Mouse (Mus musculus): ENCODE measurements at regions not wholly inside any gene's neighbourhood (a gene's known extent, or its start where the extent isn't known, plus 50 kb on each side); places are given as distances from the start of the nearest gene placed in this dataset.

DNA sequence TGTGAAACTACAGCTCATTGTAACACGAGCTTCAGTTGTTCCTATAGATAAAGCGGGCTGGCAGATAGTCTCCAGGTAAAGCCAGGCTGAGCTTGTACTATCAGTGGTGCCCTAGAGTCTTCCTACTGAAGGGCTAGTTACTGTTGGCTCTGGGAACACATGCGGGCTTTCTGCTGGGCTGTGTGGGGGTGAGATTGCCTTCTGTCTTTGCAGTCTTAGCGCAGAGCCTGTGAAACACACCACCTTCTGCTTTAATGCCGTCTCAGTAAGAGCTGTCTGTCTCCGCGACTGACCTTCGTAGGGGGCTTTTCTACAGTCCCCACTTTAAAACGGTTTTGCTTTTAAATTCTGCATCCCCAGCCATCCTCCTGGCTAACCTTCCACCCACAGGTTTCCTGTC lies 76.7 kb downstream of the Trim29 start:
- no peak for DNase-seq (ENCODE audit: low spot score in 2 of 2)

DNA sequence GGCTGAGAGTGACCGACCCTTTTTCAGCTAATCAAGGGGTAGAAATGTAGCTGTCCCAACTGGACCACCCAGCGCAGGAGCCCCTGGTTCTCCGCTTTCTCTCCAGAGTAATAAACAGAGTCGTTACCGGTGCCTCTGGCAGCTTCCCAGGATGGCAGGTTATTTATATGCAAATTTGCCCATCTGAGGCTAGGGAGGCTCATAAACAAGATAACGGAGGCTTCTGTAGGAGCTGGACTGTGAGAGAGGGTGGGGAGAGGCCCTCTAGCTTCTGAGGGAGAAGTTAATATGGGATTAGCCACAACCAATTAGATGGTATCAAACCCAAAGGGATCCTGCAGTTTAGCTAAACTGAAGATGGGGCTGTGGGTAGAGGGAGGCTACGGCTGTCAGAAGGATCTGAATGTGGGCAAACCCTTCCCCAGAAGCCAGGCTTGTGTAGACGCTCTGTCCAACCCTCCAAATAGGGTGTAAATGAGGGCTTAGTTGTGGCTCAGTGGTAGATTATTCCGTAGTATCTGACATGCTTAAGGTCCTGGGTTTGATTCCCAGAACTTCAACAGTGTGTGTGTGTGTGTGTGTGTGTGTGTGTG lies 78.9 kb downstream of the Trim29 start:
- DNase-seq (ENCODE audit: low spot score in 2 of 2) = no peak

DNA sequence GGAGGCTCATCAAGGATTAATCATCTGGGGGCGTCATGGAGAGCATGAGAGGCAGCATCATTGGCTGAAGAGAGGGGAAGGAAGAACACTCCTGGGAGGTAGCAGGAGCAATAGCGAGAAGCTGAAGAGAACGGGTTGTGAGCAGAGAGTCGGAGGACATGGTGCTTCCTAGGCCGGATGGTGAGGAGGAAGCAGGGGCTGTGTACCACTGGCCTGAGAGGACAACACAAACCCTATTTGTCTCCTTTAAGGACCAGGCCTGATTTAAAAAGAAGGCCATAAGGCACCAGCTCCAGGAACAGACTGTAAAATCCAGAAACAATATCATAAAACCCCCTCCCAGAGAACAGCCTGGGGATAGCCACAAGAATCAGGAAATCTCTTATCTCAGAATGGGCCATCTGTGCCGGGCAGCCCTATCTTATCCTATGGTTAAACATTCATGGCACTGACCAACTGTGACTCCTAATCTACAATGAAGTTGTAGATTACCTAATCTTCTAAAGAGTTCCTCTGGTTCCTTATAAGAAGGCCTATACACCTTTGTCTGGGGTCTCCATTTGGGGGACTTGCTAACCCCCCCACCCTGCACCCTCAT lies 81.9 kb downstream of the Trim29 start:
- DNase-seq (ENCODE audit: low spot score in 2 of 2) = no peak

DNA sequence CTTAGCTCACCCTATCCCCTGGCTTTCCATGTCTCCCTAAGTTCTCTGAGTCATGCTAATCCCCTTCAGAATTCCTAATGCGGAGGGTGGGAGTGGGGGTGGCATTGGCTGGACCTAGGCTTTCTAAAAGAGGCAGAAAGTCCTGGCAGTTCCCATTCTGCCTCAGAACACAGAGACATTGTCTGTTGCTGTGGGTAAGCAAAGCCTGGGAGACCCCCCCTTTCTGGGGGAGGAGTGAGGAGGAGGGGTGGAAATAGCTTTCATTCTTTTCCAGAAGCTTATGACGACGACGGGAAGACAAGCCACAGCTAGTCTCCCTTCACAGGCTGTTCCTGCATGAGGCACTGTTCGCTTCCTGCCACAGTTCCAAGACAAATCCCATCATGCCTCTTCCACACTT lies 83.6 kb downstream of the Trim29 start:
- DNase-seq (ENCODE audit: low spot score in 2 of 2) = peak in 1 of 2 experiments; percentile 51

DNA sequence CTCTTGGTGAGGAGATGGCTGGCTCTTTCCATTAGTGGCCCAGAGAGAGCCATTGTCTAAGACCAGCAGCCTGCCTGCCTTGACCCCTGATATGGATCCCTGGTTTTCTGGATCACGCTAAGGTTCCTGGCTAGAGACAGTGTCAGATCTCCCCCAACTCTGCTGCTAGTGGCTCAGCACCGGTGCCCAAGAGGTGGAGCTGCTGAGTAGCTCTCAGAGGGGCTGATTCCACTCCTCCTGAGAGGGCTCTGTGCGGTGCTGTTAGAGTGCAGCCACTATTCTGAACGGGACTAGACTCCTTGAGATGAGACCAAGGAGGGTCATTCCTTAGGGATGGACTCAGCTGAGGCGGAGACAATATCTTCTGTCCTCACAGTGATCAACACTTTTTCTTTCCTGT lies 84.6 kb downstream of the Trim29 start:
- no peak for DNase-seq (ENCODE audit: low spot score in 2 of 2)

DNA sequence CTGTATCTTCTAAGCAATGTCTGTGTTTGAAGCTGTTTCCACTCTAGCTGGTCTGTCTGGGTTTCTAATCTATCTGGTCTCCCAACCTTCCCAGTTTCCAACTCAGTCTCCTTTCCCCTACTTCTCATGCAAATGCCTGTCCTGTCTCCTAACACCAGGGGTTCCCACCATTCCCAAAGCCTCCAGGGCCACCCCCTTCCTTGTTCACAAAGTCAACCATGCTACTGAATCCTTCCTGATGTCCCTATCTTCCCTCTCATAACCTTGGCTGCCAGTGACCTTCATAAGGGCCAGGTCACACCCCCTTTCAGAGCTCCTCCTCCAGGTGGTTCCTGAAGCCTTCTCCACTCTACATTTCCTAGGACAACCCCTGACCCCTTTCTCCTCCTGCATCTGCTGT lies 85.9 kb downstream of the Trim29 start:
- DNase-seq (ENCODE audit: low spot score in 2 of 2) = no peak

DNA sequence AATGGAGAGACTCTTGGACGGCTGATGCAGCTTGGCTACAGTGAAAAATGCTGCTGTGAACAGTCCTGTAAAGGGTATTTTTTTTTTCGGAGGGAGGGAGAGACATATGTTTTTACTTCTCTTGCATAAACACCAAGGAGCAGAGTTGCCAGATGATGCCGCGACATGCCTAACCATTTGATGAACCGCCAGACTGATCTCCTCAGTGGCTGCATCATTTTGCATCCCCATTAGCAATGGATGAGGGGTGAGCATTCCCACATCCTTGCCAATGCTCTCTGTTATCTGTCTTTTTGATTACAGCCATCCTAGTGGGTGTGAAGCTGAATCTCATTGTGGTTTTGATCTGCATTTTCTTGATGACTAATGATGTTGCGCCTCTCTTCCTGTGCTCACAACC lies 97.8 kb downstream of the Trim29 start:
- DNase-seq (ENCODE audit: low spot score in 2 of 2) = no peak

DNA sequence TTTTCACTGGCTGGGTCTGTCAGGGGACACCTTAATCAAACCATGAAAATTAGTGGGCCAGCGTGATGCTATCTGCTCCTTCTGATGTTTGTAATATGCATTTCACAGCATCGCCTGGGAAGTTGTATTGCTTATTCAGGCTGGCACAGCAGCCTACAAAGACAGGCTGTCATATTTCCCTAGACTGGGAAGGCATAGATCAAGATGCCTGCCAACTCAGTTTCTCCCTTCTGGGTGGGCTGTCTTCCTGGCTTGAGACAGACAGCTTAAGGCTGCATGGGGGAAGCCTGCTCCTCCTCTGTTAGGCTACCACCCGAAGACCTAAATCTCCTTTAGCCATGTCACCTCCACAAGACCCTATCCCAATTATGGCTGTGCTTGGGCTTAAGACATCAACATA lies 101.8 kb downstream of the Trim29 start:
- DNase-seq (ENCODE audit: low spot score in 2 of 2) = no peak

DNA sequence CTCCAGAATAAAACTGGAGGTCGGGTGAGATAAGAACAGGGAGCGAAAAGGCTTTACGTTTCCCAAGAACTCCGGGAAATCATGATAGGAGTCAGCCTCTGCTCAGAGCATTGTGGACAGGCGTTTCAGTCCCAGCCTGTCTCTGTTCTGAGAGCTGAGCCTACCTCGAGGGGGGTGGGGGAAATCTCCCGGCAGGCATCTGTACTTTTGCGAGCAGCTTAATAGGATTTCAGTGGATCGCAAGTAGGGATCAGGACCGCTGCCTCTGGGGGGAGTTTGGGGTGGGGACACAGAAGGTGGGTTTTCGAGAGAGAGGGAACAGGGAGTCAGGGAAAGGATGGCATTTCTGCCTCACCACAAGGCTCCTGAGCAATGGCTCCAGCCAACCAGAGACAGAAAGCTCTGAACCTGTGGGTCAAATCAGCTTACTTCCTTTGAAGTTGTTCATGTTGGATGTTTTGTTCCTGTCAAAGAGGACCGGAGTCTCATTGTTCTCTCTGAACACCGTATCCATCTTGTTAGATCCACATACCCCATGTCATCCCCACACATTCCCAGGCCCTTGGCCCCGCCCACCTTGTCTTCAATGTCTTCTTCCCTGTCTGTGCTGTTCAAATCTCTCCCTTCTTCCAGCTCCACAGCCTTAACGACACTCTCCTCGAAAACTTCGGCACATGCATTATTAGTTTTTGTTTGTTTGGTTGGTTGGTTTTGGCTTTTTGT lies 109.5 kb downstream of the Trim29 start:
- no peak for DNase-seq (ENCODE audit: low spot score in 2 of 2)

DNA sequence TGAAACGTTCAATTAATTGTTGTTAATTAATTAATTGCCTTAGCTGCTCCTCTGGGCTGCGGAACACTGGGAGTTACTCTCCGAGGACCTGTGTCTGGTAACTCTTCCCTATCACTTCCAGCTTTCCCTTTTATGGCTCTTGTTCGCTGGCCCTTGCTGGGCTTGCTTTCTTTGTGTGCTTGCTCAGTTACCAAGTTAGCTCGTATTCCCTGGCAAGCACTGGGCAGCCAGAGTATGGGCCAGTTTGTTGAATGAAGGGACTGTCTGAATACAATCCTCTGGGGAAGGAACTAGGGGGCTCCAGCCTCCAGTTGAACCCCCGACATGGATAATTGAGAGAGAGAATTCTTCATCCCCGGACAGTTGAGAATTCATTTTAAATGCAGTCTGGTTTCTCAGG lies 116.4 kb downstream of the Trim29 start:
- DNase-seq (ENCODE audit: low spot score in 2 of 2) = no peak

DNA sequence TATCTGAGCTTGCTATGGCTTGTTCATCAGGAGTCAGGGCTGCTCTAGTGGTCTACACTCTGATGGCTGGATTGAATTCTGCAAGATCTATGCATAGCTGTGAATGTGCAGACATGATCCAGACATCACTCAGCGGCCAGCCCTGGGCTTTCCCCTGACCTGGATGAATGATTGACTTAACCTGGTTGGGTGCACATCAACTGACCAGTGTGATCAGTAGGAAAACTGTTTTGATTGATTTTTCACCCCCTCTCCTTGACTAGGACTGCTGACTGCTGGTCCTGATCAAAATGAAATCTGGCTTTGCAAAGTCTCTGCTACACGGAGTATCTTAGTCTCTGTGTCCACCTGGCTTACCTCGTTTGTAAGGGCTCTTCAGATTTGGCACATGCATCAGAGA lies 123.3 kb downstream of the Trim29 start:
- no peak for DNase-seq (ENCODE audit: low spot score in 2 of 2)

DNA sequence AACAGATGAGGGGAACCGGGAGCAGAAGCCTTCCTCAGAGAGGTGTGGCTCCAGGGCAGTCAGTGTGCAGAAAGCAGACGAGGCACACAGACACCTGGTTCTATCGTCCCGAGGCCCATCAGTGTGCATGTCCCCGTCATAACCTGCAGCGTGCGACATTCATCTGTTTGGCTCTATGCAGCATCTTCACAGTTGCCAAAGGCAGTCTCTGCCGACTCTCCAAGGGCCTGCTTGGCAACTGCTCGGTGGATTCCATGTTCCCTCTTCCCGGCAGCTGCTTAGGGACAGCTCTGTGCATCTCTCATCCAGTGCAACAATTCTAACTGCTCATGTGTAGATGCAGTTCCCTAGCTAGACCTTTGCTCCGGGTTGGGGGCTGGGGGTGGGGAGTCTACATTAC lies 127.8 kb downstream of the Trim29 start:
- no peak for DNase-seq (ENCODE audit: low spot score in 2 of 2)

DNA sequence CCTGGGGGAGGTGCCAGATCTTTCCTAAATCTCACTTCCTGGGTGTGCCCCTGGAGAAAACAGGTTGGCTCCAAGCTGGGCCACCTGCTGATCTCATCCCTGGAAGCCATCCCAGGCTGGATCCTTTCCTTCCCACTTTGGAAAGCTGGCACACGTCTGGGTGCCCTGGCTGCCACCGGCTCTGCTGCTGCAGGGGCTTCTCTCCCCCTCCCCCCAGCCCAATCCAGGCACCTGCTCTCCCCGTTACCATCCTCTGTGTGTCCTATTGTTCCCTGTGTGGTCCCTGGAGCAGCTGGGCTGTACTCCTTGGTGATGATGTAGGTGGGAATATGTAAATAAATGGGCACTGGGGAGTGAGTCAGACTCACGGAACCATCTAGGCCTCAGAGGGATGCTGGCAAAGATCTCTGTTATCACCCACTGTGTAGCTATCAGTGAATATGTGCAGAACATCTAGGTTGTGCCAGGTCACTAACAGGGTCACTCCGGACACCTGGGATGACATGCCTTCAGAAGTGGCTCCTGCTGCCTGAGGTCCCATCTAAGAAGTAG lies 130.4 kb downstream of the Trim29 start:
- peak in 1 of 2 experiments; percentile 31 for DNase-seq (ENCODE audit: low spot score in 2 of 2)

DNA sequence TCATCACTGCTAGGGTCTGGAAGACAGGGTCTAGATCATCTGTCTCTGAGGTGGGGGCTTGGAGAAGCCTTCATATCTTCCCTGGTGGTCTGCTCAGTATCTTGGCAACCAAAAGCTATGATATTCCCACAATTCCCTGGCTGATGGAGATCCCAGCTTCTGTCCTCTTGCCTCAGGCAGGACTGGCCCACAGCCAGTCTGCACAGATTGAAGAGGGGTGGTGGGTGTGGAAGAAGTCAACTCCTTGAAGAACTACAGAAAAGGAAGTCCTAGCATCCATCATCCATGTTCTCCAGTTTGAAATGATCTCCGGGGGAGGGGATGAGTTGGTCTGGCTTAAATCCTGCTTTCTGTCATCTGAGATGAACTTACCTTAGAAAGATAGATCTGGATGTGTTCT lies 134.8 kb downstream of the Trim29 start:
- peak in 1 of 2 experiments; percentile 22 for DNase-seq (ENCODE audit: low spot score in 2 of 2)

DNA sequence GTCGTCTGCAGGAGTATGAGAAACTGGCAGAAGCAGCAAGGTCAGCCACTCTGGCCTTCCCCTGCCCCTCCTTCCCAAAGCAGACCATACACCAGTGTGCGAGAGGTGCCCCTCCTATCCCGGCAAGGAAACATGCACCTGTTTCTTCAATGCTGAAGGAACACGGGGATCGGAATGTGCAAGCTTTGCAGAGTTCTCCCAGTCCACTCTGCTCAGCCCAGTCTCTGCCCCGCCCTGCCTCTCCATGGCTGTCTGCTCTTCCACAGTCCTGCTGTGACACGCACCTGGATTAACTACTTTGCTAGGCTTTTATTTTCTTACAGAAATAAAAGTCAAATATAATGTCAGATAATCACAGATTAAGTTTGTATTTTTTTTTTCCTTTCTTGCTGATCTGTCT lies 136.7 kb downstream of the Trim29 start:
- no peak for DNase-seq (ENCODE audit: low spot score in 2 of 2)

DNA sequence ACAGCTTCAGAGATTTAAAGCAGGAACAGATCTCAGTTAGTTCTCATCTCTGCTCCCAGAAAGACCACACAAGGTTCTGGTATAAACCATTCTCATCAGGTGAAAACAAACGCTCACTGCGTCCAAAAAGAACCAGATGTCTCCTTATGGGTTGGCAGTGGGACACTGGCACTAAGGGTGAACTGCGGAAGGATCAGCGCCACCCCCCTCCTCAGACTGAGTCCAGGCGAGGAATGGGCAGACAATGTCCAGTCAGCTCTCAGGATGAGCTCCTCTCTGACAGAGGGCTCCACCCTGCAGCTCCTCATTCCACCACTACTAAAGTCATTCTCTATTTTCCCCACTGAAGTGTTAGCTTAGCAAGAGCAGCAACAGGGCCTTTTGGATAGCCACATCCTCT lies 138.3 kb downstream of the Trim29 start:
- DNase-seq (ENCODE audit: low spot score in 2 of 2) = no peak

DNA sequence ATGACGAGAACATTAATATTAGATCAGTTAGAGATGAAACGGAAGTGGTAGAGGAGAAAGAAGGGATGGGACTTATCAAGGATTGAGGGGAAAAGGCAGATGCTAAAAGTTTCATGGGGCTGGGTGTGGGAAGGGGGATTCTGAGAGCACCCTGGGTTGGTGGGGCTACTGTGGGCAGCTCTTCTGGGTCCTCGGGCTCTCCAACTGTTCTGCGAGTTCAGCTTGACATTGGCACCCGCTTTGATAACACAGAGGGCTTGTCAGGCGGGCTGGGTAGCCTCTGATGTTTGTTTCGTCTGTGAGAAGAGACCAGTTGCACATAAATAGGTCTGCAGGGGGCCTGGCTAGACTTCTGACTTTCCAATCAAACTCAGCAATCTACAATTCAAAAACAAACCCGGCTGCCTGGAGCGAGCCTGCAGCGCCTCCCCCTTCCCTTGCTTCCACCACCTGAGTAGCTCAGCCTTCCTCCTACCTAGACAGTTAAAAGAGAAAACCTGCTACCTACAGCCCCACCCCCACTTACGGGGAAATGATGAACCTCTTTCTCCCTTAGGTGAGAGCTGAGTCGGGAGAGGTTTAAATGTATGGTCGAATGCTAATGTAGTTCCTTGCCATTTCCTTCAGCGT lies 143.4 kb downstream of the Trim29 start:
- DNase-seq (ENCODE audit: low spot score in 2 of 2) = no peak

DNA sequence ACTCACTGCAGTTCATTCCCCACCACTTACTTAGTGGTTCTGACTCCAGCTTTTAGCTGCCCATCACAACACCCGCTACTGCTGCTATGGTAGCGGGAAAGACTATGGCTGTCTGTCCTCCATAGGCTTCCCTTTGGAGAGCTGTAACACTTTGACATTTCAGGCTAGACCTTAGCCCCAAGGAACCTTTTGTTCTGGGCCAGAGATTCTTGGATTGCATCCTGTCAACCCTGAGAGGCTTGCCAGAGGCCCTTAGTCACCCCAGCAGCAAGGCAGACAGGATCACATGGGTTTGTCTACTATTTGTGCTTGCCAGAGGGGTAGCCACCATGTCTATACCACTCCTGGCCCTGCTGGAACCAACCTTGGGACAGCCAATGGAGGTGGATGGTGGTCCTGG lies 147.1 kb downstream of the Trim29 start:
- DNase-seq (ENCODE audit: low spot score in 2 of 2) = no peak

DNA sequence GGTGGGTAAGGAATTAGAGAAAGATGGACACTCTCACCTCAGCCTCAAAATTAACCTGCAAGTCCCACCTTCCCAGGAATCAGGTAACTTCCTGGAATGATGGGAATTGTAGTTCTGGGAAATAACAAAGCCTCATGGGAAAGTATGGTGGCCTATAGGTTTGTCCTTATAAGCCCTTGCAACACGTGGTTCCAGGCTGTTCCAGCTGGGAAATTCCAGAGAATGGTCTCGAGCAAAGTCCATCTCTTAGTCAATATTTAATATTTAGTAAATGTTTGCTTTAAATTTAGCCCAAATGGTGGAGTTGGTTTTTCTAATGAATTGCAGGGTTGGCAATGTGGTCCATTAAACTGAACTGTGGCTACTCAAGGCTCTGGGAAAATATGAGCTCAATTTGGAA lies 150.5 kb downstream of the Trim29 start:
- no peak for DNase-seq (ENCODE audit: low spot score in 2 of 2)

DNA sequence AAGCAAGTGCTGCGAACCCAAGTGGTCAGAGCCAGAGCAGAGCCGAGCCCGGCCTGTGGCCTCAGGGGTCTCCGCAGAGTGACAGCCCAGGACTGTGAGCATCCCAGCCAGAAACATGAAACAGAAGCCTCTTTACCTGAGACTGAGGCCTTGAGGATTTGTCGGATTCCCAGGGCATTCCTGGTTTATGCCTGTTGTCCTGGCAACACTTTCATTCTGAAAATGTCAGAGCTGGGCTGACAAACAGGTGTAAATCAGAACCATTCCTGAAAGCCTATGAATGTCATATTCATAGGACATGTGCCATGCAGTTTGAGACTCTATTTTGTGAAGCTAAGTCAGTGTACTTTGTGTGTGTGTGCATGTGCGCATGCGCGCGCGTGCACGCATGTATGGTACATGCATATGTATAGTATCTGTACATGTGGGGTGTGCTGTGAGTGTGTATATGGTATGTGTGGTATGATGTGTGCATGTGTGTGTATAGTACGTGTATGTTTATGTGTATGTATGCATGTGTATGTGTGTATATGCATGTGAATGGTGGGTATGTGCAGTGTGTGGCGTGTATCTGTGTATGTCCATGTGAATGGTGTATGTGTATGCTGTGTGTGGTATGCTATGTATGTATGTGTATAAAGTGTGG lies 152.9 kb downstream of the Trim29 start:
- DNase-seq (ENCODE audit: low spot score in 2 of 2) = no peak

DNA sequence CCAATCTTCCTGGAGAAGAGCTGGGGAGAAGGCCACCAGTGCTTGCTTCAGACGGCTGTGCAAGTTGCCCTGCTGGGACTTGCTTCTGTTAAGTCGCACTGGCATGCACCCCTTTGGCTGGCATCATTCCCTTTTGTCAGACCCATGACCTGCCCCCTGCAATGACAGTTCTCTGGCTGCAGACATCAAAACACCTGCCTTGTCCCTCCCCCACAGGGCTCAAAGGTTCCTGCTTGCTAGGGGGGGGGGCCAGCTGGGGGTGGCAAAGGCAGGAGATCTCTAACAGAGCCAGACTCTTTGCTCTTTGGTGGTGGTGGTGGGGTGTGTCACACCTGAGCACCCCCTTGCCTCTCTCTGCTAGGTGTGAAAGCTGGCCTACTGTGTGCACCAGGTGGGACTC lies 154.5 kb downstream of the Trim29 start:
- no peak for DNase-seq (ENCODE audit: low spot score in 2 of 2)
